Mouse (Mus musculus) embryonic facial prominence, embryonic 13.5 days (tissue): ENCODE data around the gene Arpc1b. TPM values are rescaled to one million over a fixed set of nuclear protein-coding genes. Genes with fewer than 3 reads are reported as not detected.
"Not testable (repeated sequence)": the region's sequence is repeated elsewhere in the genome, so short reads cannot be mapped to it uniquely, and the experiment has no call there.

Experiments used
- ATAC-seq: fragments of 200-750 bp; cut with Nextera tagmentation; 2 replicates; pipeline ENCODE4 v1.8.0; 2017; ENCODE audit warnings: low read depth; ENCODE audit not compliant: insufficient number of reproducible peaks, insufficient read depth, low FRiP score, low TSS enrichment
- H3K27ac ChIP-seq: fragments of 300-500 bp; sonication (generic); 2 replicates; pipeline ENCODE4 v1.5.1; 2015; ENCODE audit warnings: moderate library complexity, mild to moderate bottlenecking, inconsistent platforms
- H3K27me3 ChIP-seq: fragments of 300-500 bp; sonication (generic); 2 replicates; pipeline ENCODE4 v1.6.1; 2015; ENCODE audit warnings: mild to moderate bottlenecking, inconsistent platforms
- H3K36me3 ChIP-seq: fragments of 300-500 bp; sonication (generic); 2 replicates; pipeline ENCODE4 v1.6.1; 2015; ENCODE audit warnings: mild to moderate bottlenecking, inconsistent platforms
- H3K4me1 ChIP-seq: fragments of 300-500 bp; sonication (generic); 2 replicates; pipeline ENCODE4 v1.6.1; 2015; ENCODE audit warnings: inconsistent platforms
- H3K4me2 ChIP-seq: fragments of 300-500 bp; sonication (generic); 2 replicates; pipeline ENCODE4 v1.6.1; 2015; ENCODE audit warnings: moderate library complexity, mild to moderate bottlenecking, inconsistent platforms
- H3K4me3 ChIP-seq: fragments of 300-500 bp; sonication (generic); 2 replicates; pipeline ENCODE4 v1.5.1; 2015; ENCODE audit warnings: mild to moderate bottlenecking, inconsistent platforms
- H3K9ac ChIP-seq: fragments of 300-500 bp; sonication (generic); 2 replicates; pipeline ENCODE4 v1.6.1; 2015; ENCODE audit warnings: mild to moderate bottlenecking, inconsistent platforms
- H3K9me3 ChIP-seq: fragments of 300-500 bp; sonication (generic); 2 replicates; pipeline ENCODE4 v1.6.1; 2016; ENCODE audit warnings: inconsistent platforms
- WGBS: fragments of 180-500 bp; shearing (Covaris S2); methylation state at CpG from one replicate; pipeline ENCODE4 v1.1.7; 2015; ENCODE audit warnings: mixed read lengths; 5-methylcytosine and 5-hydroxymethylcytosine counted together
- polyA plus RNA-seq: library from polyadenylated mRNA; unstranded; fragments of >200 nt; fragmentation: Nextera tagmentation; extraction: Ambion mirVana; gene quantifications from 2 replicates; pipeline ENCODE4 v1.2.1, GENCODE M21; 2015

Gene Arpc1b
- polyA plus RNA-seq, 1 experiment from 2014 or later, result 177 TPM

- H3K4me3 ChIP-seq, result no peak overlapping the region
- H3K4me1 ChIP-seq, result peaks cover 4% of the 10 kb centered on the region
- no peak for ATAC-seq
- no peak overlapping the region for H3K27ac ChIP-seq
- H3K4me2 ChIP-seq, result no peak overlapping the region
- H3K27me3 ChIP-seq, result no peaks in the 10 kb centered on the region
- H3K9me3 ChIP-seq, result no peaks in the 10 kb centered on the region
- no peak overlapping the region for H3K9ac ChIP-seq
- peaks cover 57% of the 10 kb centered on the region for H3K36me3 ChIP-seq
- 93% methylated on average over 3 of the region's 3 CpGs for WGBS
Measured at GRCm38 (mm10) chr5:145089878-145090277, 24.1 kb upstream of the Arpc1b start.

- Histone ChIP-seq H3K9me3 (no peaks in the 10 kb centered on the region), H3K36me3 (peaks cover 91% of the 10 kb centered on the region), H3K9ac (no peak overlapping the region), H3K4me2 (no peak overlapping the region), H3K4me3 (no peak overlapping the region), H3K4me1 (no peaks in the 10 kb centered on the region), H3K27me3 (no peaks in the 10 kb centered on the region), H3K27ac (no peak overlapping the region)
- no peak for ATAC-seq
- 89% methylated on average over 4 of the region's 4 CpGs for WGBS
Measured at GRCm38 (mm10) chr5:145096195-145096594, 17.8 kb upstream of the Arpc1b start.

GRCm38 (mm10) chr5:145098340-145098821 lies 15.6 kb upstream of the Arpc1b start:
- Histone ChIP-seq H3K9ac (no peak overlapping the region), H3K36me3 (peaks cover 95% of the 10 kb centered on the region), H3K4me3 (no peak overlapping the region), H3K4me1 (no peaks in the 10 kb centered on the region), H3K27me3 (no peaks in the 10 kb centered on the region), H3K4me2 (no peak overlapping the region), H3K9me3 (no peaks in the 10 kb centered on the region), H3K27ac (no peak overlapping the region)
- 93% methylated on average over 10 of the region's 10 CpGs for WGBS
- no peak for ATAC-seq

- Histone ChIP-seq H3K27ac (no peak overlapping the region), H3K4me1 (no peaks in the 10 kb centered on the region), H3K9me3 (no peaks in the 10 kb centered on the region), H3K9ac (no peak overlapping the region), H3K36me3 (peaks cover 97% of the 10 kb centered on the region), H3K4me2 (no peak overlapping the region), H3K4me3 (no peak overlapping the region), H3K27me3 (no peaks in the 10 kb centered on the region)
- no peak for ATAC-seq
- 94% methylated on average over 9 of the region's 9 CpGs for WGBS
Measured at GRCm38 (mm10) chr5:145100960-145101359, 13.1 kb upstream of the Arpc1b start.

GRCm38 (mm10) chr5:145101451-145101850 lies 12.6 kb upstream of the Arpc1b start:
- peaks cover 97% of the 10 kb centered on the region for H3K36me3 ChIP-seq
- not testable (repeated sequence) for ATAC-seq, H3K9me3 ChIP-seq, H3K27ac ChIP-seq, H3K4me2 ChIP-seq, H3K4me1 ChIP-seq, H3K4me3 ChIP-seq, H3K9ac ChIP-seq, H3K27me3 ChIP-seq
- 94% methylated on average over 11 of the region's 11 CpGs for WGBS

GRCm38 (mm10) chr5:145102706-145103105 lies 11.3 kb upstream of the Arpc1b start:
- H3K27me3 ChIP-seq, result no peaks in the 10 kb centered on the region
- H3K36me3 ChIP-seq, result peaks cover 96% of the 10 kb centered on the region
- WGBS, result 92% methylated on average over 4 of the region's 4 CpGs
- H3K9me3 ChIP-seq, result no peaks in the 10 kb centered on the region
- no peak overlapping the region for H3K4me2 ChIP-seq
- no peaks in the 10 kb centered on the region for H3K4me1 ChIP-seq
- no peak overlapping the region for H3K27ac ChIP-seq
- no peak for ATAC-seq
- no peak overlapping the region for H3K4me3 ChIP-seq
- no peak overlapping the region for H3K9ac ChIP-seq

- Histone ChIP-seq H3K4me3 (no peak overlapping the region), H3K36me3 (peaks cover 96% of the 10 kb centered on the region), H3K9me3 (no peaks in the 10 kb centered on the region), H3K4me2 (no peak overlapping the region), H3K4me1 (no peaks in the 10 kb centered on the region), H3K27me3 (no peaks in the 10 kb centered on the region), H3K27ac (no peak overlapping the region), H3K9ac (no peak overlapping the region)
- 48% methylated on average over 9 of the region's 9 CpGs for WGBS
- ATAC-seq, result peak; percentile 35; the same call in 1 of the 2 replicates
Measured at GRCm38 (mm10) chr5:145104328-145104727, 9.7 kb upstream of the Arpc1b start.

GRCm38 (mm10) chr5:145105694-145106275 lies 8.2 kb upstream of the Arpc1b start:
- Histone ChIP-seq H3K9me3 (no peaks in the 10 kb centered on the region), H3K36me3 (peaks cover 96% of the 10 kb centered on the region), H3K4me3 (no peak overlapping the region), H3K4me2 (no peak overlapping the region), H3K27ac (no peak overlapping the region), H3K27me3 (no peaks in the 10 kb centered on the region), H3K4me1 (no peaks in the 10 kb centered on the region), H3K9ac (no peak overlapping the region)
- 91% methylated on average over 9 of the region's 9 CpGs for WGBS
- ATAC-seq, result no peak

GRCm38 (mm10) chr5:145110401-145110800 lies 3.6 kb upstream of the Arpc1b start:
- Histone ChIP-seq H3K4me2 (no peak overlapping the region), H3K27ac (no peak overlapping the region), H3K27me3 (no peaks in the 10 kb centered on the region), H3K4me3 (no peak overlapping the region), H3K9ac (no peak overlapping the region), H3K4me1 (peaks cover 11% of the 10 kb centered on the region; the same call in 1 of the 2 replicates), H3K9me3 (no peaks in the 10 kb centered on the region), H3K36me3 (peaks cover 59% of the 10 kb centered on the region)
- 83% methylated on average over 6 of the region's 6 CpGs for whole genome bisulfite sequencing
- no peak for ATAC-seq

- H3K27me3 ChIP-seq, result no peaks in the 10 kb centered on the region
- H3K36me3 ChIP-seq, result peaks cover 38% of the 10 kb centered on the region
- WGBS, result 80% methylated on average over 8 of the region's 8 CpGs
- no peak overlapping the region for H3K27ac ChIP-seq
- H3K9me3 ChIP-seq, result no peaks in the 10 kb centered on the region
- no peak overlapping the region for H3K4me3 ChIP-seq
- no peak overlapping the region for H3K9ac ChIP-seq
- H3K4me2 ChIP-seq, result no peak overlapping the region
- peaks cover 19% of the 10 kb centered on the region for H3K4me1 ChIP-seq
- no peak for ATAC-seq
Measured at GRCm38 (mm10) chr5:145112566-145112965, 1.4 kb upstream of the Arpc1b start.

GRCm38 (mm10) chr5:145113416-145113815 lies 599 bp upstream of the Arpc1b start:
- WGBS, result 48% methylated on average over 2 of the region's 2 CpGs
- ATAC-seq, result no peak
- Histone ChIP-seq H3K4me1 (peaks cover 19% of the 10 kb centered on the region), H3K9ac (no peak overlapping the region), H3K27me3 (no peaks in the 10 kb centered on the region), H3K27ac (no peak overlapping the region), H3K4me3 (peak overlapping the region; percentile 63), H3K36me3 (peaks cover 30% of the 10 kb centered on the region), H3K4me2 (peak overlapping the region; percentile 87), H3K9me3 (no peaks in the 10 kb centered on the region)

- Histone ChIP-seq H3K9ac (peak overlapping the region; percentile 78), H3K9me3 (no peaks in the 10 kb centered on the region), H3K4me3 (peak overlapping the region; percentile 63), H3K4me2 (peak overlapping the region; percentile 87), H3K4me1 (peaks cover 19% of the 10 kb centered on the region), H3K36me3 (peaks cover 17% of the 10 kb centered on the region), H3K27ac (no peak overlapping the region), H3K27me3 (no peaks in the 10 kb centered on the region)
- 17% methylated on average over 40 of the region's 40 CpGs for WGBS
- no peak for ATAC-seq
Measured at GRCm38 (mm10) chr5:145114606-145115473, 825 bp downstream of the Arpc1b start.
